Mouse (Mus musculus): Measurements from ENCODE around the gene Arhgap45.

- no peak for TF ChIP-seq FLI1 (IDR thresholded peaks at IDR 0.05; ENCODE audit: low read length)
- TF ChIP-seq GATA1 (IDR thresholded peaks at IDR 0.05; ENCODE audit: borderline replicate concordance, low read length), result no peak
Measured at GRCm38 (mm10) chr10:80014484-80015290, 1.8 kb upstream of the Arhgap45 start.

Measured in megakaryocyte, embryonic 14.5 days (primary cell).